Mouse (Mus musculus) A20 (cell line): ENCODE data around the gene Gpha2.

Experiments
- DNase-seq: peaks from one replicate; pipeline ENCODE4 v3.0.0-alpha.2; 2011; ENCODE audit warnings: low read depth, low spot score

Gene Gpha2

DNA sequence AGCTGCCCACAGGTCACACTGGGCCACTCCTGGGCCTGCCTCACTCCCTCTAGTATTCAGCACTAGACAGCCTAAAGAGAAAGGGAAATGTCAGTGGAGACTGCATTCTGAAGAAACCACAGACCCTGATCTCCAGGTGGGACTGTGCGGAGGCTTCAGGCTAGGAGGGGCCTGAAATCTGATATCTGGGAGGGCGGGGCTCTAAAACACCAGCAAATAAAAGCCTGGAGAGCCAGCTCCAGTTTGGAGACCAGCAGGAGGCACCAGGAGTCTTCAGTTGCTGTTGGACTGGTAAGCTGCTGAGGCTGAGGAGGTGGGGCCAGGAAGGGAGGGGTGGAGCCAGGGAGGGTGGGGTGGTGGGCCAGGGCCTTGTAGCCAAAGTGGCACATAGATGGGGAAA is at the start of gene Gpha2:
TSS of gene Gpha2 (plus strand) at position 246 of the 400 bp plus-strand sequence.
- DNase-seq, result no peak

- no peak for DNase-seq
These were observed 47.4 kb upstream of the Gpha2 start for GRCm38 (mm10) chr19:6178775-6179174.

- DNase-seq, result peak; percentile 25
These were observed 44.6 kb upstream of the Gpha2 start for GRCm38 (mm10) chr19:6181629-6182028.

GRCm38 (mm10) chr19:6182534-6182933 is 43.6 kb upstream of the Gpha2 start:
- no peak for DNase-seq

DNA sequence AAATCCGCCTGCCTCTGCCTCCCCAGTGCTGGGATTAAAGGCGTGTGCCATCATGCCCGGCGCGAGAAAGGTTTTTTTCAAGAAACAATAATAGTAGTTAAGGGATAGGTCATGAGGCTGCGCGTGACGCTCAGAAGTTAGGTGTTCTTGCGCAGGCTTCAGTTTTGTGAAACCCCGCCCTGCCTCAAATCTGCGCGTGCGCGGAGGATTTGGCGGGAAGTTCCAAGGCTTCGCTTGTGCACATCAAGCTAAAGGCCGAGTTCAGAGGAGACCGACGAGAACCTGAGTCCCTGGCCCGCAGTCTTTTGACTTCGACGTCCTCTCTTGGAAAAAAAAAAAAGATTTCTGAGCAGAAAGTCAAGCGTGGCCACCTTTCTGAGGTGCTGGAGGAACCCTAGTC is 42.0 kb upstream of the Gpha2 start, which contains the start of gene Majin:
TSS of gene Majin (plus strand) at position 258 of the 400 bp plus-strand sequence.
- DNase-seq, result no peak

DNA sequence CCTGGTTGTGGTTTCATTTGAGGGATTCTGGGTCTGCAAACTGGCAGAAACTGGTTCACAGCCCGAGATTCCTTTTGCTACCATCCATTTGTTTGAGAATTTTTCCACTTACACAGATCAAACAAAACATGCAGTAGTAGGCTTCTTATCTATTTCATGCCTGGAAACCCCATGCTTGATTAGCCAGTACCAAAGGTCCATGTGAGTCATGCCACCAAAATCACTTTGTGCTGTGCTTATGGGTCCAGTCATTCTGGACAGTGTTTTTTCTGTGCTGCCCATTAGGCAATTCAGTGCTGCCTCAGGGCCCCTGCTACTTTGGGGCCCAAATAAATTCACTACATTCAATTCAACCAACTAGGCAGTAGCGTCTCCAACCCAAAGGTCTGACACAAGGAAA is 21.9 kb upstream of the Gpha2 start:
- DNase-seq, result no peak

DNA sequence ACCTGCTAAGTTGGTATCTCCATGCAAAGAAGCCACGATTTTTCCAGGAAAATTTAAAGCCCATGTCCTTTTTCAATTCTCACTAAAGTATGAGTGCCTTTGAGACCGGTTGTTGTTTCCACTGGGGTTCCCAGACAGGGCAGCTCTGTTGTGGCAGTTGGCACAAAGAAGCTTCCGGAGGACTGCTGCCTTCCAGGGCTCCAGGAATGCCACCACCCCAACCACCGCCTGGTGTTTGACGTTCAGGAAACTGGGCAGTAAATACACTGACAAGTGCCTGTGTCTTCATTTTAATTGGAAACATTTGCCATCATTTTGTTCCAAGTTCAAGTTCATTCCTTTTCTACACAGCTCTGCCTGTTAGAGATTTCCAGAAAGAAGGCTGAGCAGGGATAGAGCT is 19.5 kb upstream of the Gpha2 start:
- DNase-seq, result no peak

- no peak for DNase-seq
These were observed 10.0 kb upstream of the Gpha2 start for GRCm38 (mm10) chr19:6216046-6216705.

- DNase-seq, result no peak
These were observed 7.6 kb upstream of the Gpha2 start for GRCm38 (mm10) chr19:6218606-6219005.

DNA sequence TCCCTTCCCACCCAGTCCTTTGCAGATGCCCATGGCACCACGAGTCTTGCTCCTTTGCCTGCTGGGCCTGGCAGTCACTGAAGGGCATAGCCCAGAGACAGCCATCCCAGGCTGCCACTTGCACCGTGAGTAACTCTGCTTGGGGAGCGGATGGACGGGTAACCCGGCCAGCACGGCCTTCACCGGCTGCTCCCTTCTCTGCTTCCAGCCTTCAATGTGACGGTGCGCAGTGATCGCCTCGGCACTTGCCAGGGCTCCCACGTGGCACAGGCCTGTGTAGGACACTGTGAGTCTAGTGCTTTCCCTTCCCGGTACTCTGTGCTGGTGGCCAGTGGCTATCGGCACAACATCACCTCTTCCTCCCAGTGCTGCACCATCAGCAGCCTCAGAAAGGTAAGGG is 583 bp downstream of the Gpha2 start:
- DNase-seq, result no peak

GRCm38 (mm10) chr19:6227864-6228263 is 1.7 kb downstream of the Gpha2 start:
- DNase-seq, result no peak

DNA sequence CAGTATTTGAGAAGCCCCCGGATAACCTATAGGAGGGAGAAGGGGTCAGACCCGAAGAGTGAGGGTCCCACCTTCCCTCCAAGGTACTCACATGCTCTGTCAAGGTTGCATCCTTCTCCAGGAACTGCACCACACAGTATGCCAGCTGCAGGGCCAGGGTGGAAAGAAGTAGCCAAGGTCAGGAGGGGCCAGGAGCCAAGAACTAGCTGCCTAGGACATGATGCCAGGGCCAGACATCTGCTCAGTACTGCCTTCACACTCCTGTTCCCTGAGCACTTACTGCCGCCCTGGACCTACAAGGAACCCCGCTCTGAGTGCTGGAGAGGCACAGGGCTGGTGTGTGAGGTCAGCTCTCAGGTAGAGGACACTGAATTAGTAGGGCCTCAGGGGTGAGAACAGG is 4.2 kb downstream of the Gpha2 start:
- DNase-seq, result no peak

GRCm38 (mm10) chr19:6231036-6231435 is 4.9 kb downstream of the Gpha2 start:
- no peak for DNase-seq

GRCm38 (mm10) chr19:6233647-6234046 is 7.5 kb downstream of the Gpha2 start:
- no peak for DNase-seq

DNA sequence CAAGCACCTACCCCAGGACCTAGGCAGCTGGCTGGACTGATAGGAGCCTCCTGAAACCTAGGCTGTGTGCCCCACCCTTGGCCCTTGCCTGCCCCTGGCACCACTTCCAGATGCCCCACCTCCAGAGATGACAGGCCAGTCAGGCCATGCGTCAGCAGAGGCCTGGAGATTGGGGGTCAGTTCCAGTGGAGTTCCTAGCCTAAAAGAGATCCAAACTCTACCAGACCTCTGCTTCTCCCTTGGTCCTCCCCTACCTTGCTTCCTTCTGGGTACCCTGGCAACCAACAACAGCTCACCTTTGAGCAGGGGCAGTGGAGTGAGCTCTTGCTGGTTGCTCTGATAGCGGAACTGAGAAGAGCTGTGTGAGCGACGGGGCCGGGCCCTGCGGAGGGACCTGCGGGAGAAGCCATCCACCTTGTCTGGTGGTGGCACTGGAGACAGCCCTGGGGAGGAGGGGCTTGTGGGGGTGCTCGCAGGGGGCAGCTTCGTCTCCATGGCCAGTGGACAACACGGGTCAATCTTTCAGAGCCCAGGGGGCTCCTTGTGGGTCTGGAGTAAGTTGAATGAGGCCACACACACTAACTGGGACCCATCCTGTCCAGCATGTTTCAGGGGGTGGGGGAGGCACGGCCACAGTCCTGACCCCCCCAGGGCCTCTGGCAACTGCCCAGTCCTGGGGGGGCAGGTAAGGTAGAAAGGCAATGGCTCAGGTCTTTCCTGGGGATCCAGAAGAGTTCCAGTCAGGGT is 8.3 kb downstream of the Gpha2 start:
- no peak for DNase-seq

DNA sequence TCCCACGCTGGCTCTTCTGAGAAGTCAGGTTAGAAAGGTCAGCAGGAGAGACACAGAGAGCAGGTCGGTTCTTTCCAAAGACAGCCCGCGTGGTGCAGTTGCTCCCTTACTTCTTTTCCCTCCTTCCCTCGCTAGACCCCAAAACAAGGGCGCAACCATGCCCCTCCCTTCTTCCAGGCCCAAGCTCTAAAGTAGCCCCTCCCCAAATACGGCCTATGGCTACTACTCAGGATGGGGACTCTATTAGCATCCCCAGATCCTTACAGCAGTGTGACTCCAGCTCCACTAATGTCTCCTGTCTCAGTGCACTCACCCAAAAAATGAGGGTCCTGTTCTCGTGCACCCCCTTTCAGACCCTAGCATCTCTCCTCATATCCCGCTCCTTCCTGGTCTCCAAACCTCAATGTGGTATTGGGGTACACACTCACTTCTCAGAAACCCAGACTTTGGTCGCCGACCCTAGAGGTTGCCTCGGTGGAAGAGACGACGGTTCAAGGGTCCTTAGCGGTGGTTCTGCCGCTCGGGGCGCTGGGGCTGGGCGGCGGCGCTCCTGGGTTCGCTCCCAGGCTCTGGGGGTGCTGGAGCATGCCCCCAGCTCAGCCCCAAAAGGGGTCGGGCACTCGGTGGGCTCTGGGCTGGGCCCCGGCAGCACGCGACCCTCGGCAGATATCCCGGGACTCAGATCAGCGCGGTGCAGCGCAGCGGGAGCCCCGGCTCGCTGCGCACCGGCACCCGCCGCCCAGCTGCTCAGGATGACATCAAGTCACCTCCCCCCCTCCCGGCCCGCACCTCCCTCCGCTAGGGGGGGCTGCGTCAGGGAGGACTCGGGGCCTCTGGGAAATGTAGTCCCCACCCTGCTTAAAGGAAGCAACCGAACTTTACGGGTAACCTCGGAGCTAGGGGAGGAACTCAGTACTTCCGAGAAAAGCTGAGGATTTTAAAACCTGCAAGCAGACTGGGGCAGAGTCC is 9.2 kb downstream of the Gpha2 start, which contains the start of gene Ppp2r5b:
TSS of gene Ppp2r5b (minus strand) at position 789 of the 969 bp plus-strand sequence.
- peak; percentile 94 for DNase-seq

GRCm38 (mm10) chr19:6236053-6236441 is 9.9 kb downstream of the Gpha2 start:
- peak; percentile 92 for DNase-seq

DNA sequence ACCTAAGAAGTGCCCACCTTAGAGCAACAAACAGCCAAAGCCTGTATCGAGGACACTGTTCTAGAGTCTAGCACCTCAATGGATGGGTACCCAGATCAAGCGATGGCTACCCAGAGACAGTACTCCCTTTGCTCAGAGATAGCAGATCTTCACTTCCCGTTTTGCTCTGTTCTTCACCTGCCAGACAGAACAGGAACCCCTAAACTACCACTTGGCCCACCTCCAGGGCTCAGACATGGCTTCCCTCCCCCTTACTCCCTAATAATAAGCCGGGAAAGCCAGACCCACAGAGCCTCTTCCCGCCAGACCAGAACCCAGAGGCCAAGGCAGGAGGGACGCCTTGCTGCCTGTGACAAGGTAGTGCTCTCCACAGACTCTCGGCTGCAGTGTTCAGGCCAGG is 10.7 kb downstream of the Gpha2 start:
- DNase-seq, result peak; percentile 61

DNA sequence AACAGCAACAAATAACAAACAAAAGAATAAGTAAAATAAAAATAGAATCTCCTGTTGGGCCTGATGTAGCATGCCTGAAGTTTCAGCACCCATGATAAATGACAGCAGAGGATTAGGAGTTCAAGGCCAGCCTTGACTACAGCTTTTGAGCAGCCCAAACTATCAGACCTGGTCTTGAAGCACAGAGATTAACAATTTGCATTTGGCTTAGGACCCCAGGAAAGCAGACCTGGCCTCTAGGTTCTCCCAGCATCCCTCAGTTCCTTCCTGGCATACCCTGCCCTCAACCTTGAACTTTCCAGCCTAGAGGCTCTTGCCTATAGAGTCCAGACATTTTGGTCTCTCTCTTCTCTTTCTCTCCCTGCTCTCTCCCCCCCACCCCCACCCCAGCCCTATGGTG is 12.6 kb downstream of the Gpha2 start:
- no peak for DNase-seq

- no peak for DNase-seq
These were observed 14.0 kb downstream of the Gpha2 start for GRCm38 (mm10) chr19:6240136-6240535.

DNA sequence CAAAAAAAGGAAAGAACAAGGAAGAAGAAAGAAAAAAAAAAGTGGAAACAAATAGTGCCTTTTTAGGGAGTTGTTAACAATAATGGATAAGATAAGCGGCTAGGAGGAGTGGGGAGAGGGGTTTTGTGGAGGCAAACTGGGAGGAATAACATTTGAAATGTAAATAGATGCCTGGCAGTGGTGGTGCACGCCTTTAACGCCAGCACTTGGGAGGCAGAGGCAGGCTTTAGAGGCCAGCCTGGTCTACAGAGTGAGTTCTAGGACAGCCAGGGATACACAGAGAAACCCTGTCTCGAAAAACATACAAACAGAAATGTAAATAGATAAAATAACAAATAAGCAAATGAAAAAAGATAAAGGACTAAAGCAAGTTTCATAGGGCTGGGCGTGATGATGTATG is 14.5 kb downstream of the Gpha2 start:
- no peak for DNase-seq
